Mouse (Mus musculus): ENCODE data around the gene Nat8f6. TPM values are rescaled to one million over a fixed set of nuclear protein-coding genes. Genes with fewer than 3 reads are reported as not detected.
"Not testable (repeated sequence)": the region's sequence is repeated elsewhere in the genome, so short reads cannot be mapped to it uniquely, and the experiment has no call there.

Gene Nat8f6
- polyA plus RNA-seq, 1 experiment from 2014 or later: not detected

- H3K27me3 ChIP-seq; H3K4me3 ChIP-seq; H3K9me3 ChIP-seq; H3K27ac ChIP-seq; H3K4me2 ChIP-seq (replicated peaks); H3K4me1 ChIP-seq; H3K36me3 ChIP-seq; H3K9ac ChIP-seq; ATAC-seq (ENCODE audit: low FRiP score, low read depth): not testable (repeated sequence)
- 74% methylated on average over 6 of the region's 6 CpGs for WGBS
These were observed 57.4 kb downstream of the Nat8f6 start for GRCm38 (mm10) chr6:85763127-85764070.

DNA sequence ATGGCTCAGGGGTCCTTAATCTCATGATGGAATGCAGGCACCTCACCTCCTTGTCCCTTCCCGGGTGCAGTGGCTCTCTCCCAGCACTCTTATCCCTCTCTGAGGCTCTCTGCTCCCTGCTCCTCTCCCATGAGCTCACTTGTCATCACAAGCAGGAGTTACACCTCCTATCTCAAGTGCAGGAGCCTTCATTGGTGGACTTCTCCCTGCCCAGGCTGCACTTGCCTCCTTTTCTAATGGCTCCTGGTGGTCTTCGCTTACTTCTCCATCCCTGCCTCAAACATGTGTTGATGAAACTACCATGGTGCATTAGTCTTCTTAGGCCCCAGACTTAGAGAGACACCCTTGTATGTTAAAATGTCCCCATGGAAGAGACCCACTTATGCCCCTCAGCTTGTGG, 58.1 kb downstream of the Nat8f6 start:
- not testable (repeated sequence) for H3K4me1 ChIP-seq; H3K27ac ChIP-seq; H3K9me3 ChIP-seq; H3K9ac ChIP-seq; H3K4me2 ChIP-seq (replicated peaks); H3K27me3 ChIP-seq; H3K36me3 ChIP-seq; ATAC-seq (ENCODE audit: low FRiP score, low read depth); H3K4me3 ChIP-seq
- 87% methylated on average over 1 of the region's 2 CpGs for WGBS

Small RNAs within 50 kb of the gene (microRNA-seq; reads per million reads assigned to microRNA genes)
- gene Mir6375: not detected

Other genes starting within 250 kb of the Nat8f6 start
- gene Alms1, start 233.4 kb downstream of the Nat8f6 start, polyA plus RNA-seq (2015; fragmentation: Nextera tagmentation; extraction: Ambion mirVana): 6.2 and 6.6 TPM in 2 replicates
- gene Nat8f7, start 107.7 kb downstream of the Nat8f6 start, polyA plus RNA-seq (2015; fragmentation: Nextera tagmentation; extraction: Ambion mirVana): not detected in 2 replicates
- 0.11 TPM in 2 replicates for gene Nat8f3, start 55.2 kb downstream of the Nat8f6 start, polyA plus RNA-seq (2015; fragmentation: Nextera tagmentation; extraction: Ambion mirVana)
- gene Nat8f5, start within 50 bp of the Nat8f6 start, polyA plus RNA-seq (2015; fragmentation: Nextera tagmentation; extraction: Ambion mirVana): not detected in 2 replicates
- gene Nat8, start 11.1 kb upstream of the Nat8f6 start, polyA plus RNA-seq (2015; fragmentation: Nextera tagmentation; extraction: Ambion mirVana): 0.17 TPM in 1 of 2 replicates, not detected in the other
- gene Nat8f2, start 48.2 kb upstream of the Nat8f6 start, polyA plus RNA-seq (2015; fragmentation: Nextera tagmentation; extraction: Ambion mirVana): not detected in 2 replicates
- 1.8 and 2.5 TPM in 2 replicates for gene Nat8f4, start 83.9 kb upstream of the Nat8f6 start, polyA plus RNA-seq (2015; fragmentation: Nextera tagmentation; extraction: Ambion mirVana)
- gene Tprkb, start 90.9 kb upstream of the Nat8f6 start, polyA plus RNA-seq (2015; fragmentation: Nextera tagmentation; extraction: Ambion mirVana): 38.4 and 38.8 TPM in 2 replicates
- gene Nat8f1, start 94.7 kb upstream of the Nat8f6 start, polyA plus RNA-seq (2015; fragmentation: Nextera tagmentation; extraction: Ambion mirVana): 6.9 and 7.8 TPM in 2 replicates
- gene Dusp11, start 140.7 kb upstream of the Nat8f6 start, polyA plus RNA-seq (2015; fragmentation: Nextera tagmentation; extraction: Ambion mirVana): 41.3 and 51.1 TPM in 2 replicates
- not detected in 2 replicates for gene Figla, start 195.2 kb upstream of the Nat8f6 start, polyA plus RNA-seq (2015; fragmentation: Nextera tagmentation; extraction: Ambion mirVana)
- 4.1 and 5.4 TPM in 2 replicates for gene Add2, start 207.7 kb upstream of the Nat8f6 start, polyA plus RNA-seq (2015; fragmentation: Nextera tagmentation; extraction: Ambion mirVana)